In genomic region chr1:36606951-36607350, GRCm38 (mm10) we compare ENCODE assay signal across 12 mouse cellular contexts. TPM values are rescaled to one million over a fixed set of nuclear protein-coding genes. Genes with fewer than 3 reads are reported as not detected.
DNase-seq lines count a peak whose midpoint lies in the region; ATAC-seq lines count a peak whose summit lies in the region.
"Had no signal": no experiment of that assay in that cellular context is flagged by ENCODE, and none has a peak within 500 bp of the region (broad histone marks: within the 10 kb centered on the region; RNA-seq: fewer than 3 reads in every experiment).

No protein-coding gene starts in this region.

- no peaks in the 10 kb centered on the region for H3K9me3 ChIP-seq in heart, embryonic 10.5 days
- H3K9me3 ChIP-seq in kidney, embryonic 14.5 days (ENCODE audit: control insufficient read depth, low read length), result no peaks in the 10 kb centered on the region
- H3K9me3 ChIP-seq: liver, embryonic 12.5 days had no signal

- no peak overlapping the region for H3K4me2 ChIP-seq in kidney, embryonic 14.5 days (replicated peaks; ENCODE audit: low read depth, low read length)
- H3K4me2 ChIP-seq: liver, embryonic 12.5 days had no signal

- H3K4me1 ChIP-seq in heart, embryonic 10.5 days, result peaks cover 26% of the 10 kb centered on the region; the same call in 1 of the 2 replicates
- H3K4me1 ChIP-seq in kidney, embryonic 14.5 days (ENCODE audit: control insufficient read depth, insufficient read depth, low read length), result no peaks in the 10 kb centered on the region
- H3K4me1 ChIP-seq: liver, embryonic 12.5 days had no signal

- 47% methylated on average over 7 of the region's 7 CpGs for WGBS in heart, embryonic 10.5 days
- 66% methylated on average over 7 of the region's 7 CpGs for WGBS in kidney, embryonic 14.5 days

- ATAC-seq in kidney, embryonic 14.5 days (ENCODE audit: low FRiP score, low TSS enrichment), result no peak
- ATAC-seq: liver, embryonic 12.5 days; Patski had no signal

- H3K9ac ChIP-seq in kidney, embryonic 14.5 days (ENCODE audit: low read depth, low read length), result no peak overlapping the region
- H3K9ac ChIP-seq: liver, embryonic 12.5 days had no signal

- no peaks in the 10 kb centered on the region for H3K36me3 ChIP-seq in heart, embryonic 10.5 days
- H3K36me3 ChIP-seq in kidney, embryonic 14.5 days (ENCODE audit: control insufficient read depth, insufficient read depth, low read length), result no peaks in the 10 kb centered on the region
- H3K36me3 ChIP-seq: liver, embryonic 12.5 days had no signal

- peak overlapping the region; percentile 53; the same call in 1 of the 2 replicates for H3K27ac ChIP-seq in heart, embryonic 10.5 days
- no peak overlapping the region for H3K27ac ChIP-seq in kidney, embryonic 14.5 days (ENCODE audit: low read depth, low read length)
- H3K27ac ChIP-seq: liver, embryonic 12.5 days had no signal

- no peak overlapping the region for H3K4me3 ChIP-seq in heart, embryonic 10.5 days
- H3K4me3 ChIP-seq in kidney, embryonic 14.5 days (ENCODE audit: low read length), result no peak overlapping the region
- H3K4me3 ChIP-seq: liver, embryonic 12.5 days had no signal

- no peak for DNase-seq in heart, embryonic 10.5 days (ENCODE audit: low spot score)
- no peak for DNase-seq in heart, adult 8-10 months (ENCODE audit: low spot score)
- DNase-seq in R1 (ENCODE audit: low read depth, low spot score), result peak; percentile 47
- DNase-seq in frontal cortex, postnatal 14 days (ENCODE audit: low spot score in 2 of 2), result peak; percentile 44 to 70
- peak; percentile 61 to 89 for DNase-seq in left cerebral cortex, postnatal 25 days (ENCODE audit: low spot score in 2 of 2)
- no peak for DNase-seq in adrenal gland, postnatal 14 days
- no peak for DNase-seq in gastrocnemius, postnatal 14 days
- DNase-seq: kidney, adult 8-10 months; thymus, adult 18-20 months had no signal

- intact Hi-C loops in left cerebral cortex, postnatal 25 days (cut with DNase I), result no loop called here
- intact Hi-C loops in gastrocnemius, postnatal 14 days (cut with DNase I; ENCODE audit: low total_unique reads), result no loop called here

- peaks cover 5% of the 10 kb centered on the region; the same call in 1 of the 2 replicates for H3K27me3 ChIP-seq in heart, embryonic 10.5 days (ENCODE audit: insufficient read depth, poor library complexity, severe bottlenecking)
- no peaks in the 10 kb centered on the region for H3K27me3 ChIP-seq in kidney, embryonic 14.5 days (ENCODE audit: control insufficient read depth, insufficient read depth, low read length)
- H3K27me3 ChIP-seq: liver, embryonic 12.5 days had no signal

RNA-seq across cellular contexts. Expression of gene Sema4c, which starts 48.8 kb away (rescaled TPM):
- 12.2 and 15.2 TPM in 2 replicates for polyA plus RNA-seq in heart, embryonic 10.5 days (2016; fragmentation: Nextera tagmentation; extraction: Ambion mirVana)
- total RNA-seq in heart, adult 8-10 months (2022), result 10 to 100 TPM; 10.8 to 13.4 (median 11.2) TPM
- 10 to 100 TPM; 16.0 to 16.9 TPM for total RNA-seq in left cerebral cortex, postnatal 25 days (2021)
- 20.7 and 27.9 TPM in 2 replicates for total RNA-seq in adrenal gland, postnatal 14 days (2021)
- 4.8 and 6.0 TPM in 2 replicates for polyA plus RNA-seq in kidney, embryonic 14.5 days (2014; fragmentation: Nextera tagmentation; extraction: Ambion mirVana)
- total RNA-seq in gastrocnemius, postnatal 14 days (2021), result 10 to 100 TPM; 12.1 to 13.1 TPM

RNA-seq across cellular contexts. Expression of gene Ankrd39, which starts 59.7 kb away (rescaled TPM):
- polyA plus RNA-seq in heart, embryonic 10.5 days (2016; fragmentation: Nextera tagmentation; extraction: Ambion mirVana), result 23.9 and 24.5 TPM in 2 replicates
- total RNA-seq in heart, adult 8-10 months (2022), result 1 to 10 TPM; 5.4 to 8.2 (median 7.1) TPM
- 10 to 100 TPM; 11.1 to 13.0 TPM for total RNA-seq in left cerebral cortex, postnatal 25 days (2021)
- 11.7 and 15.3 TPM in 2 replicates for total RNA-seq in adrenal gland, postnatal 14 days (2021)
- 22.4 and 22.7 TPM in 2 replicates for polyA plus RNA-seq in kidney, embryonic 14.5 days (2014; fragmentation: Nextera tagmentation; extraction: Ambion mirVana)
- total RNA-seq in gastrocnemius, postnatal 14 days (2021), result 1 to 10 TPM; 5.7 to 9.6 TPM

Comparison
In these comparisons a context has a peak if more than half of its experiments do, and no peak if none do; other contexts are left out.
1. DNase-seq: peak in R1 (single experiment), frontal cortex, postnatal 14 days (2 of 2) and left cerebral cortex, postnatal 25 days (2 of 2); none in heart, embryonic 10.5 days (single experiment), heart, adult 8-10 months (single experiment), adrenal gland, postnatal 14 days (single experiment) and gastrocnemius, postnatal 14 days (single experiment).